Mouse (Mus musculus): ENCODE data around the gene Gm49321.

The Gm49321 gene

DNA sequence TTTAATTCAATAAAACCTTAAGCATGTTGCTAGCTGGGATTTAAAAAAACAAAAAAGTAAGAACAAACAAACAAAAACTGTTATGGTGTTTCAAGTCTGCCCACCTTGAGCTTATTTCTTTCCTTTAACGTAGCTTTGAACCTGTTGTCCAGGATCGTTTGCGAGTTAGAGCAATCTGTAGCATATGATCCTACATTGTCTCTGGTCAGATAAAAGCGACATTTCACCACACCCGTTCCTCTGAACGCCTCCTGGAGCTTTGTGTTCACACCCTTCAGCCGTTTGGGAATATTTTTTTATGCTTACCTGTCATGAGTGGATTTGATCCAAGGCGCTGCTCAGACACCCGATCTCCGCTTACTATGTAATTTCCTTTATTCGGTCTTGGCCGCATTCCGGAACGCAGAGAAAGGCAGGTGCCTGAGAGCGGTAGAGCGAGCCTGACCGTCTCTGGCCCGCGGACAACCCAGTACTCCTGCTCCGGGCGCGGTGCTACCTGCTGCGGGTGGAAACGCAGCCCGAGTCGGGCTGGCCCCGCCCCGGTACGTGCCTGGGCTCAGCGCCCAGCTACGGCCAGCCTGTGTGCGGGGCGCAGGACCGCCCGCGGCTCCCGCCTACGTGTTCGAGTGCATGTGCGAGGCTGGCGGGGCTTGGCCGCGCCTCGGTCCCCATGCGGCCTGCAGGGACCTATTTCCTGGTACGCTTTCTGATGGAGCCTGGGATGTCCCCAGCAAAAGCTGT is 12.0 kb downstream of the Gm49321 start:
- peak in 1 of 2 experiments; percentile 36 for DNase-seq (ENCODE audit: low spot score in 2 of 2)

DNA sequence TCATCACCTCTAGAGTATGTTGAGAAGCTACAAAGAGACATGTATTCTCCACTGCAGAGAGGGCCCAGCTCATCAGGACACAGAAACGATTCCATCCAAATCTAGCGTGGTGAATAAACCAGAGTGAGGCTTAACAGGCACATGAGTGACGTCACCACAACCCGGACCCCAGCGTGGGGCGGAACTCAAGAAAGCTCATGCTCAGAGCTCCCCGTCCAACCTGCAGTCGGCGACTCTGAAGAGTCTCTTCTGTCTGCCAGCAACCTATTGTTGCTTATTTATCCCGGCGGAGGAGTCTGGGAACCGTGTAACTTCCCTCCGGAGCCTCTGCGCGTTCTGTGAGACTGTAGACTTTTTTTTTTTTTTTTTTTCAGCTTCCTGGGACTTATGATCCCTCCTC is 15.4 kb downstream of the Gm49321 start:
- DNase-seq (ENCODE audit: low spot score in 2 of 2): peak; percentile 34 to 35

DNA sequence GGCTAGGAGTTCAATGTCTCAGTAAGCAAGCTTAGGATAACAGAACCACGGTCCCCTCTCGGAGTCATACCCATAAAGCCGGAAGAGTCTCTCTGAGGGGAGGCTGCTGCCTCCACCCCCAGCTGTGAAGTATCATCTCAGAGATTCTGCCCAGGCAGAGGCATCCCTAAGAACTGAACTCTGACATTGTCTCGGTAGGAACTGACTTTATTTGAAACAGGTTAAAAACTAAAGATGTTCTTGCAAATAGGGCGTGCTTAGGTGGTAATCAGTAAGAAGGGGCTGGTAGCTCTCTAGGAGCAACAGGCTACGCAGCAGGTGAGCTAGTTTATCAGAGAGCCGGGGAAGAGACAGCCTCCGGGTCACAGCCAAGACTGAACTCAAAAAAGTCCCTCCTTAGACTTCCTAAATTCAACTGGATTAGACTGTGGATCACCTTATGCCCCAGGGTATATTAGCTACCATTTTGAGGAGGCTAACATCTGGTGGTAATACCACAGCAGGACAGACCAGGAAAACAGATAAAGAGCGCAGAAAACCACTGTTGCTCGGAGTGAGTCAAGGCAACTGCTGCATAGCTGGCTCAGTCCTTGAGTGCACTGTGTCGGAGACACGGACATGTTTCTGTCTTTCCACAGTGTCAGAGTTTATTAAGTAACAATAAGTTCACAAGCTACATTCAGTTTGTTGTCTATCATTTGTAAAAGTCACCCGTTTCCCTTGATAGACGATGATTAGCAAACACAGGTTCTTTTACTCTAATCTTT is 16.1 kb downstream of the Gm49321 start:
- no peak for DNase-seq (ENCODE audit: low spot score in 2 of 2)

DNA sequence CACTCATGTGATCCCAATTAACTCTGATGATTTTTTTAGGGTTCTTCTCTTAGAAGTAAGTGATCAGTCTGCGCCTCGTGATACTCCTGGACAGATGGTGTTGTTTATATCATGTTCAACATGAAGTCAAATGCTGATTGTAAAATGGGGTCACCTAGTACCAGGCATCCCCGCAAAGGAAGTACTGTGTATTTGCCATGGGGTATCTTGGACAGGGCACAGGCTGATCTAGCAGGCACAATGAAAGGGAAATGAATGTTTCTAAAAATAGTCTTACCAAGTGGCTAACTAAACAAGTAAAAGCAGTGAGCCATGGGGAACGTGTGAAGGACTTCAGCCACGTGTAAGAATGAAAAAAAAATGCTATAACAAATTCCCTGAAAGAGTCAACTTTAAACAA is 17.3 kb downstream of the Gm49321 start:
- DNase-seq (ENCODE audit: low spot score in 2 of 2): no peak

DNA sequence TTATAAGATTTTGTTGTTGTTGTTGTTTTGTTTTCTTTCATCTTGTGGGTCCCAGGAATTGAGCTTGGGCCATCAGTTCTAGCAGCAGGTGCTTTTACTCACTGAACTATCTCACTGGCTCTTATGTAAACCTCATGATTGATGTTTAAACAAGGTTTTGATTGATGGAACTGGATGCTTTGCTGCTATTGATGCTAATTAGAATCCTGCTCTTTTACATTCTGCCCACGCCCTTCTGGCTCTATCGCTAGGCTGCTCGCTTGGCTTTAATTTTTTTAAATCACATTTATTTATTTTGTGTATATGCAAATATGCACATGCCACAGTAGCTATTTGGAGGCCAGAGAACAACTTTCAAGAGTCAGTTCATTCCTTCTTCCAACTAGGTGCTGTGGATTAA is 20.2 kb downstream of the Gm49321 start:
- DNase-seq (ENCODE audit: low spot score in 2 of 2): no peak

DNA sequence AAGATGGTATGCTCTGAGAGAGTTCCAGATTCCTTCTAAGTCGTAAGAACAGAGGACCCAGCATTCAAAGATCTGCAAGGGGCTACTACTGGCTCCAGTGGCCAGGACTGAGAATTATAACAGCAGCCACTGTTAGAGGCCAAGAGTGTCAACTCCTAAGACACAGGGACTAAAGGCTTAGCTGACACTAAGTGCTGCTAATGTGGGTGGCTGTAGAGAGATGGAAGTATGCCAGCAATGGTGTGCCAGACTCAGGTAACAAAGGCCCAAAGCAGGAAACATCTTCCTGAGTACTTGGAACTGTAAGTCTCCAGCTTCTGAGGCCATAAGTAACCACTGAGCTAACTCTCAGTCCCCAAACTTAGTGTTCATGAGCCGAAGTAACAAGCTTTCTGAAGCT is 21.4 kb downstream of the Gm49321 start:
- no peak for DNase-seq (ENCODE audit: low spot score in 2 of 2)

DNA sequence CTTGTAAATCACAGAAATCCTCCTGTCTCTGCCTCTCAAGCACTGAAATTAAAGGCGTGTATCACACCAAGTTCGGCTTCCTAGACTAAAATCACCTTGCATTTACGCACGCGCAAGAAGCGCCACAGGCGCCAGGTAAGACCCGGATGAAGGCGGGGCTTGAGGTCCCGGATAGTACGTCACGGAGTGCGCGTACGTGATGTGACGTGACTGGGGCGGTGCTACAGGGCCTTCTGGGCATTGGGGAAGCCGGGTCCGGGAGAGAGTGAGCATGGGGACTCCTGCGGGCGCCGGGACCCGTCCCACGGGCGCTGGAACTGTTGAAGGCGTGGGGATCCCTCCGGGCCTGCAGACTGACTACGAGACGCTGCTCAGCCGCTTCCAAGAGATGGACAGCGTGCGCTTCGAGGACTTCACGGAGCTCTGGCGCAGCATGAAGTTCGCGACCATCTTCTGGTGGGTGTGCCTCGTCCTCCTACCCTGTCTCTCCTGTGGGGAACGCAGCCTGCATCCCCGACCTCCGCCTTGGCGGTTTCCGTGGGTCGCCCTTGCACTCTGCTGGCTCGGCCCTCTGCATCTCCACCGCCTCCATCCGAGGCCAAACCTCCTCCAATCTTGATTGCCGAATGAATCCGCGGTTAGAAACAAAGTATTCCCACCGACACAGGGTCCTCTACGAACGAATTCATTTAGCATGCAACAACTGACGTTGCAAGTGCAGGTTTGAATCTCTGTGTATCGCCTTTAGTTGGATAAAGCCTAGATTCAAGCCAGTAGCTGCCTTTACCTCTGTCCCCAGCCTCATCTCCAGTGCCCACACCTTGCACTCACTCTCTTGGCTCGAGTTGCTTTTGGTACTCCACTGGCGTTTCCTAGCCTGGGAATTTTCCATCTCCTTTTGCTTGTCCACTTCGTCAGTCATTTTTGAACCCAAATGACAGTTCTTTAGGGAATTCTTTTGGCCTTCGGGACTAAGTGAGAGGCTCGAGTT is 27.1 kb downstream of the Gm49321 start, which contains the start of gene Snapc1:
TSS of gene Snapc1 (plus strand) at position 191 of the 991 bp plus-strand sequence.
- DNase-seq (ENCODE audit: low spot score in 2 of 2): peak; percentile 95 to 97

DNA sequence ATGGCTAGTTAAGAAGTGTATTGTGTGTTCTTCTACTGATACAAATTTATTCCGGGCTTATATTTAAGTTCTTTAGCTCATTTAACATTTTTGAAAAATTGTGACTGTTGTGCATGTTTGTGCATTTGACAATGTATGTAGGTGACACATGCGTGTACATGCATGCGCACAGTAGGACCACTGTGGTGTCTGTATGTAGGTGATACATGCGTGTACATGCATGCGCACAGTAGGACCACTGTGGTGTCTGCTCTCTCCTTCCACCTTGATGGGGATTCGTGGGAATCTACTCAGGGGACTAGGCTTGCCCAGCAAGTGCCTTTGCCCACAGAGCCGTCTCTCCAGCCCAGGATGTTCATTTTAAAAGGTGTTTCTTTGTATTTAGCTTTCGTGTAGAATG is 31.7 kb downstream of the Gm49321 start:
- DNase-seq (ENCODE audit: low spot score in 2 of 2): no peak

DNA sequence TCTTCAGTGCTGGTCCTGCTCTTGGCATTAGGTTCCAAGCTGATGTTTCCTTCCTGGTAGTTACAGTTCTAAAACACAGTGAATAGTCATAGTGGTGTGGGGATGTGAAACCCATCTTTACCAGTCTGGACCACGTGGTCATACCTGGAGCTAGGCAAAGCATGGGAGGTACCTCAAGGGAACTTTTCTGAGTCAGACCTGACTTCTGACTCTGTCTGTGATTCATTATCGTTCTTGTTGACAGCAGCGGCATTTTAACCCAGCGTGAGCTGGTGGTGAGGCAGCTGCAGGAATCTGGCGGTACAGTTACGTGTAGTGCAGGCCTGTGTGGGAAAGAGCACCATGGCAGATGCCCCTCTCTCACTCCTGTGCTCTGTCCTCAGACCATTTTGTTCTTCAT is 37.1 kb downstream of the Gm49321 start:
- DNase-seq (ENCODE audit: low spot score in 2 of 2): no peak

DNA sequence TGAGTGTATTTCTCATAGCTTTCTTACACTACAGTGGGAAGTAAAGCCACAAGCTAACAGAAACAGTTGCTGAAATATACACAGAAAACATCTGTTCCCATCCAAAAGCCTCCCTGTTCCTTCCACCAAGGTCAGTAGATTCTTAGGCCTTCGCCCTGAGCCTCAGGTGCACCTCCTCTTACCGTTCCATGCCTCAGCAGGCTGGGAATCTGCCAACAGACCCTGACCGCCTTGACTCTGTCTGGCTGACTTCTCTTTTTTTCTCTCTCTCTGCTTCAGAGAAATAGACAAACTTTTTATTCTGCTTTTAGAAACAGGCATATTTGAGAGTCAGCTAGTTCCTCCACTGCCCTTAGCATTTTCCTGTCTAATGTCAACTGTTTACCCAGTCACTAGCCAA is 40.7 kb downstream of the Gm49321 start:
- no peak for DNase-seq (ENCODE audit: low spot score in 2 of 2)

DNA sequence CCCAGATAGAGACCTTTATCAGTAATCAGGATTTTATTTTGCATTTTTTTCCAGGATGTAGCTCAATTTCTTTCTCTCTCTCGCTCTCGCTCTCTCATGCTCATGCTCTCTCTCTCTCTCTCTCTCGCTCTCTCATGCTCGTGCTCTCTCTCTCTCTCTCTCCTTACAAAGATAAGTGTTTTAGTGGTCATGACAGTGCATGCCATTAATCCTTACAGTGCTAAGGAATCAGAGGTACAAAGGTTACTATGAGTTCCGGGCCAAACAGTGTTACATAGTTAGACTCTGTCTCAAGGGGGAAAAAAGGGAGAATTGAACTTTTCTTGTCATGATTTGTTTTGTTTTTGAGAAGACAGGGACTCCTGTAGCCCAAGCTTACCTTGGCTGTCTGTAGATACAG is 42.2 kb downstream of the Gm49321 start:
- DNase-seq (ENCODE audit: low spot score in 2 of 2): no peak

DNA sequence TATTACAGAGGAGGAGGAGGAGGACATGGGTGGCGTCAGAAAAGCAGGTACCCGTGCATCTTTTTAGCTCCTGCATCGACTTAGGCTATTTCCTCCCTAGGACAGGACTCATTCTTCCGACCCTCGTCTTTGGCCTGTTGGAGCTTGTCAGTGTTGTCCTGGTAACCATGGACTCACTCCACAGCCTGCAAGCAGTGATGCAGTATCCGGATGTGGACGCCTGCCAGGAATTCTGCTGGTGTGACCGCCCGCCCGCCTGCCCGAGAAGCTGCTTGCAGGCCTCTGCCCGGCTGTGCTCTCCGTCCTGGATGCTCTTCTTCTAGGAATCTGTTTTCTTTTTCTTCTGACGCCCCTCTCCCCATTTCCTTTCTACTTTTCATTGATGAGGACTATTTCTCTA is 45.1 kb downstream of the Gm49321 start:
- DNase-seq (ENCODE audit: low spot score in 2 of 2): peak; percentile 77

DNA sequence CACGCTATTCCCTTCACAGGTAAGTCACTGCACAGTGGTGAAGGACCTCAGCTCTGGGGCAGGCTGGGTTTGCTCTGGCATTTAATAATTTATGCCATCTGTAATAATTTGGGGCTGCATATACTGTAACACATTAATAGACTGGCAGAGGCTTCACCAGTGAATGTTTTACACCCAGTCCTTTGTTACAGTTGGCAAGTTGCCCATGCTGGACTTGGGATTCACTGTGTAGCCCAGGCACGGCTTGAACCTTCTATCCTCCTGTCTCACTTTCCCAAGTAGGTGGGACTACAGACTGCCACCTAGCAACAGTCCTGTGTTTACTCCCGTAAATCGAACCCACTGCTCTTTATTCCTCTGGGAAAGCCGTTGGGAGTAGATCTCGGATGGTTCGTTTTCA is 48.8 kb downstream of the Gm49321 start:
- DNase-seq (ENCODE audit: low spot score in 2 of 2): no peak

DNA sequence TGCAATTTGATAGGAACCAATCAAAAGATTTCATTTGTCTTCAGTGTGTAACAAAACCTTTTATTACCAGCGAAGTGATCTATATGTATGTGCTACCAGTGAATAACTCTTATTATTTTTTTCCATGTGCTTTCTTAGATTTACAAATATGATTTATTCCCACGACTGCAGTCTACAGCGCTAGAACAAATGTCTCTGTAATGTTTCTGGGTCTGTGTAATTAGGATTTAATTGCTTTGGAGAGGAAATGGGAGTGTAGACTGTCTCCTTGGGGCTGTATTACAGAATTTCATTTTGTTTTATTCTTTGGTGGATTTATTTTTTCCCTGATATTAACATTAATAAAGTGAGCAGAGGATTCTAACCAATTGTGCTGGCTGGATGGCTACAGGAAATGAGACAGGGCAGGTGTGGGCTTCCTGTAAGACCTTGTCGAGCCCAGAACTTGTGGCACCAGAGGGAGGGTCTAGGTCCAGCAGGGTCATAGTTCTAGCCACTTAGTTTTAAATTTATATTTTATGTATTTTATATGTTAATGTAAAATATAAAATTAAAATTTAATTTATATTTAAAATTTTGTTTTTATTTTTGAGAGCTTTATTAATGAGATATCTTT is 51.0 kb downstream of the Gm49321 start:
- DNase-seq (ENCODE audit: low spot score in 2 of 2): no peak

DNA sequence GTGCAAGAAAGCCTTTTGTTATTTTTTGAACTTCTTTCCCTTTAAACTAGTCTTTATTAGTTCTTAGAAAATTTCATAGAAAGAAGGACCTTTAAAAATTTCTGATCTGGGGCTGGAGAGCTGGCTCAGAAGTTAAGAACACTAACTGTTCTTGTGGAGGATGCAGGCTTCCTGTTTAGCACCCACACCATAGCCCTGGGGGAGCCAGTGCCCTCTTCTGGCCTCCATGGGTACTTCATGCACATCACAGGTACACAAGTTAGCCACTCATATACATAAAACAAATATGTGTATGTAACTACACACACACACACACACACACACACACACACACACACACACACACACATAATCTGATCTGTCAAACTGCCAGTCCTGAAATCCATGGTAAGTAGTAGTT is 52.1 kb downstream of the Gm49321 start:
- no peak for DNase-seq (ENCODE audit: low spot score in 2 of 2)

DNA sequence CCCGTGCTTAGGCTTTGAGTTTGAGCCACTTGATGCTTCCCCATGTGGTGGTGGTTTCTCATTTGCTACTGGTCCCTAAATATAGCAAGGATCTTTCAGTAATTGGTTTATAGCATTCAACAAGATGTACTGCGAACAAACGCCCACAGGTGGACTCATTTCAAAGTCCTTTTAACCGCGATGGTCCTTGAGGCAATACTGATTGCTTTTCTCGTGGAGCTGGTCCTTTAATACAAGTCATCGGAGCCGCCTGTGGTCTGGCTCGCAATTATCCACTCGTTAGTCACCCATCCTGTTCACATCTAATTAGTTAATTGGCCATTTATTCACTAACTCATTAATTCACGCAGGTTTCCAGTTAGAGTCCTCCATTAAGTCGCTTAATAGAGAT is 59.4 kb downstream of the Gm49321 start:
- peak in 1 of 2 experiments; percentile 22 for DNase-seq (ENCODE audit: low spot score in 2 of 2)

DNA sequence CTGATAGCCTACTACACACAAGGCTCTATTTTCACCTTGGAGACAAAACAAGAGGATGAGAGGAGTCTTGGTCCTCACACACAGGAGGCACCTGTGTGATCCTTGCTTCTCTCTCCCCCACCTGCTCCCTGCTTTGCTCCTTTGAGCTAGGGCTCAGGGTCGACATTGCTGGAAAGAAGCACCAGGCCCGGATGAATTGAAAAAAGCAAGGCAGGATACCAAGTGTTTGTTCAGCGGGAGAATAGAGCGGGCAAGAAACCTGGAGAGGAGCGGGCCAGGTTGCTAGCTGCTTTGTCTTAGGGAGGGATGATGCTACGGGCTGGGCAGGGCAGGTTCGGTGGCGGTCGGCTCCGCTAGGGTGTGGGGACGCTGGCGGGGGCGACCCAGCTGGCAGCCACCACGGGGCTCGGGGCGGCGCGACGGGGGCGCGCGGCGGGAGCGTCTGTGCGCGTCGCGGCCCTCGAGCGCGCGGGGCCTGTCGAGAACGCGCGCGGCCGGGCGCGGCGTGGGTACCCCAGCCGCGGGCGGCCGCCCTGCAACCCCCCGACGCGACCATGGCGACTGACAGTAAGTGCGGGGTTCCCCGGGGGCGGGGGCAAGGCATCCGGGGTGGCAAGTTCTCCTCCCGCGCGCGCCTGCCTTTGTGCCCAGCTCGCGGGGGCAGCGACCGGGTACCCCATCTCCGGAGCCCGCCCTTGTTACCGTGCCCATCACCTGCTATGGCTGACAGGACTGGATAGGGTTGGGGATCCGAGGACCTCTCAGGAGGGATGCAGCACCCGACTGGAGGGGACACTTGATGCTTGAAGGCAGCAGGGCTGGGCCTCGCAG is 60.1 kb downstream of the Gm49321 start, which contains the start of gene Syt16:
TSS of gene Syt16 (plus strand) at position 365 of the 831 bp plus-strand sequence.
- peak; percentile 42 to 57 for DNase-seq (ENCODE audit: low spot score in 2 of 2)

DNA sequence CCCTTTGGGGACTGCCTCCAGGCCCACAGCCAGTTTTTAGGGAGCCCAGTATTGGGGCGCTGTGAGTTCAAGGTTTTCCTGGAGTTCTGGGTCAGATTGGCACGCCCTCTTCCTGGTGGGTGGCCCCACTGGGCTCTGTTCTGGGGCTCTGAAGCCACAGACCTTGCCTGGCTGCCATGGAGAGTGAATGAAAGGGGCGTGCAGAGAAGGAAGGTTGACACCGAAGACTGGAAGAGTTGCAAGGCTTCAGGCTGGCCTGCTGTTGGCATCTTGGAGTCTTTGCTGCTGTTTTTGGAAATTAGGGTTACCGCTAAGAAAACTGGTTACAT is 60.6 kb downstream of the Gm49321 start:
- DNase-seq (ENCODE audit: low spot score in 2 of 2): no peak

DNA sequence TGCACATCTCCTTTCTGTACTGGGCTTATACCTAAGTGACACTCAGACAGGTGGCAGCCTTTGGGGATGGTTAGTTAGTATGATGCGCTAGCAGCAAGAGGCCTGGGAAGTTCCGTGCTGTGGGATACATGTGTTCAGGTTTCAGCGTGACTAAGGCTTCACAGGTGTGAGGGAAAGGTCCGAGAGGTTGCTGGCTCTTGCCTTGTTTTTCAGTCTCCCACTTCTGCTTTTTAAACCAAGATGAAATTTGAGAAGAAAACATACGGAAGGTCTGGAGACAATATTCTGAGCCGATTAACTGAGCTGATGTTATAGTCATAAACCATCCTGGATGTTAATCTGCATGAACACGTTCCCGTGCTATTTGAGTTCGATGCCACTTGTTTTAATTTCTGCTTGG is 65.0 kb downstream of the Gm49321 start:
- DNase-seq (ENCODE audit: low spot score in 2 of 2): no peak

DNA sequence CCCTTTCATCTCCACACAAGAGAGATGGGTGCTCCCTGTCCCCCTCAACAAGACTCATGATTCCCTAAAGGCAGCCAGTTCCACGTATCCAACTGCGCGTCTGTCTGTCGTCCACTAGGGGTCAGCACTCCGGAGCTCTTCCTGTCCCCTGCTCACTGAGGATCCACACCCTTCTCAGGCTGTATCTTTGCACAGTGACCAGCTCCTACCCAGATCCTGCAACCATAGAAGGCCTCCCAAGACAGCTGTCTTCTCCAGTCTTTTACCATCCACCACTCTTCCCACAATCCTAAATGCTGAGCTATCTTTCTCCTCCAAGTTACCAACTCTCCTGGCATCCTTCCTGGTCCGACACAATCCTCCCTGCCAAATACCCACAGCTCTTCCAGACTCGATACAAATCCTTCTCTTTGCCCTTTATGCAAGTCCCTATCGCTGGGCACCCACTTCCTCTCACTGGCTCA is 72.0 kb downstream of the Gm49321 start:
- DNase-seq (ENCODE audit: low spot score in 2 of 2): no peak

DNA sequence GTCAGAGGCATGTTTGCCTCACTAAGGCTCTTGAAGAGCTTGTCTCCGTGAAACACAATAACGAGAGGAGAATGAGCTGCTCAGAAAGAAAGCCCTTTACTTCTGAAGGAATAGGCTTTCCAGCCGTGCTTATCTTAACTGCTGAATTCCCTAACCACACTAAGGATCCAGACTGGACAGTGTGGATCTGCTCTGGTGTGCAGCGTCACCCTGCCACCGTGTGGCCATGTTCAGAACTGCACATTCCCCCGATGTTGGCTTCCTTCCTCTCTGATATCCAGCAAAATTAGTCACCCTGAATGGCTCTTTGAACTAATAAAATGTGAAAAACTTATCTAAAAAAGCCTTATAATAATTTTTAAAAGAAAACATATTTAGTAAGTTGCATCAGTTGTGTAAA is 76.3 kb downstream of the Gm49321 start:
- DNase-seq (ENCODE audit: low spot score in 2 of 2): peak; percentile 49 to 77

Measured in frontal cortex, postnatal 10 days (tissue).